Mouse (Mus musculus) frontal cortex, adult 2 months (tissue): ENCODE data around the gene 1700123K08Rik. TPM values are rescaled to one million over a fixed set of nuclear protein-coding genes. Genes with fewer than 3 reads are reported as not detected.
A peak's percentile ranks its signal among the peaks of the same experiment; 100 is the strongest.
"Not testable (repeated sequence)": the region's sequence is repeated elsewhere in the genome, so short reads cannot be mapped to it uniquely, and the experiment has no call there.

Source experiments
- DNase-seq, 2 experiments: peaks; one replicate each; pipeline ENCODE4 v3.0.0; 2022; ENCODE audit warnings: low spot score in 1 of 2; ENCODE audit errors: extremely low spot score in 1 of 2
- polyA plus RNA-seq: library from polyadenylated mRNA; depleted of rRNA; stranded (reverse); fragments of >200 nt; gene quantifications from 2 replicates; pipeline ENCODE4 v1.2.3, GENCODE M21; 2012; rRNA removed

Gene 1700123K08Rik
- 0.10 TPM in 1 of 2 replicates, not detected in the other for polyA plus RNA-seq

DNA sequence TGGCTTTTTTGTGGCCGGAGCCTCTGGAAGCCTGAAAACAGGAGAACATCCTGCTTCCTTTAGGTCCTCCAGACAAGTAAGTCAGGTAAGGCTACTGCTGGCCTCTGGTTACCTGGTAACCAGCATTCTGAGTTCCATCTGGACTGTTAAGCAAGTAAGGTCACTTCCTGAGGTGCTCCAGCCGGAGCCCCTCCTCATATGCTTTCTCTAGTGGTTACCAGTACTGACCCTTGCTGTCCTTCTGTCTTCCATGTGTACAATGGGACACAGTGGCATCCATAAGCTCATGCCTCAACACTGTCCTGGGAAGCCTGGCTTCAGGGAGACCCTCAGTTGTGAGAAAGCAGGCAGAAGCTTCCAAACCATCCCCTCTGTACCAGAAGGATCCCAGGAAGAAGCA is at the start of gene 1700123K08Rik:
TSS of gene 1700123K08Rik (minus strand) at position 101 of the 400 bp plus-strand sequence.
- DNase-seq: not testable (repeated sequence)

DNA sequence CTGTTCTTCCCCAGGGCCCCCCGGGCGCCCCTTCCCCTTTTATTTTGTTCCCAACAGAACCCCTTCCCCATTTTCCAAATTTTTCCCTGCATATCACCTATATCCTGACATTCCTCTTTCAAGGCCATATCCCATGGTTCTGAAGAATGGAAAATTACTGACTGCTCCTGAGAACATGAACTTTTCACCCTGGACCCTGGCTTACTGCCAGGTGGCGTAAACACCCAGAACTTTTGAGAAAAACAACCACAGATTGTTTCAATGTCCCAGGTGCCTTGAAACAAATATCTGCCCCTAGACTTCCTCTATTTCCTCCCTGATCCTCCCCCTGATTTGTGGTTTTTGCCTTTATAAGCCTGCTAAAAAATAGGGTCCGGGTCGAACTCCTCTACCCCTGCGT is 22.9 kb upstream of the 1700123K08Rik start:
- no peak for DNase-seq

DNA sequence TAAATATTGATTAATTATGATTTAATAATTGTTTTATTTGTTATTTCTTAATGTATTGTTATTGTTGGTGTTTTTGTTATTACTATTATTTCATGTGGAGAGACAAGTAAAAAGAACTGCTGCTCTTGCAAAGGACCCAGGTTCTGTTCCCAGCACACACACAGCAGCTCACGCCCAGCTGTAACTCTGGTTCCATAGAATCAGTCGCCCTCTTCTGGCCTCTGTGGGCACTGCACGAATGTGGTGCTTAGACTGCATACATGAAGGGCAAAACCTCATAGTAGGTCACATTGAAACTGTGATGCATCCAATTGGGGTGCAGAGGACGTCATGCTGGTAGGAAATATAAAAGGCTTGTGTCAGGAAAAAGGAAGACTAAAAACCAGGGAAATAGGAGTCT is 7.1 kb upstream of the 1700123K08Rik start:
- DNase-seq: peak in 1 of 2 experiments; percentile 2

DNA sequence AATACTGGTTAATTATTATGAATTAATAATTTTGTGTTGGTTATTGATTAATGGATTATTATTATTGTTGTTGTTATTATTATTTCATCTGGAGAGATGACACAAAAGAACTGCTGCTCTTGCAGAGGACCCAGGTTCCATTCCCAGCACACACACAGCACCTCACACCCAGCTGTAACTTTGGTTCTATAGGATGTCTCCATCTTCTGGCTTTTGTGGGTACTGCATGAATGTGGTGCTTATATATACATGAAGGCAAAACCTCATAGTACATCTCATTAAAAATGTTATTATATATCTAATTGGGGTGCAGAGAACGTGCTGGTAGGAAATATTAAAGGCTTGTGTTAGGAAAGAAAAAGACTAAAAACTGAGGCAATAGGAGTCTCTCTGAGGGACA is 11.8 kb downstream of the 1700123K08Rik start:
- no peak for DNase-seq

DNA sequence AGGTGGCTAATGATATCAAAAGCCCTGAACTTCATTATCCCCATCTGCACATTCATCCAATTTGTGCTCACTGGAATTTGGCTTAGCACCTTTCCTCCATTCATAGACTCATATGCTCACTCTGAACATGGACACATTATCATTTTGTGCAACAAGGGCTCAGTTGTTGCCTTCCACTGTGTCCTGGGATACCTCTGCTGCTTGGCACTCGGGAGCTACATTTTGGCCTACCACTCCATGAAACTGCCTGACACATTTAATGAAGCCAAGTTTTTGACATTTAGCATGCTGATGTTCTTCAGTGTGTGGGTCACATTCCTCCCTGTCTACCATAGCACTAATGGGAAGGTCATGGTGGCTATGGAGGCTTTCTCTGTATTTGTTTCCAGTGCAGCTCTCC is 32.0 kb downstream of the 1700123K08Rik start:
- DNase-seq: no peak

Other genes starting within 250 kb of the 1700123K08Rik start
- gene Pvrig, start 222.8 kb downstream of the 1700123K08Rik start, polyA plus RNA-seq: 0.14 and 0.19 TPM in 2 replicates
- gene Zfp157, start 123.2 kb downstream of the 1700123K08Rik start, polyA plus RNA-seq: 20.4 TPM in 2 replicates
- 23.4 and 23.9 TPM in 2 replicates for gene Zfp68, start 55.0 kb upstream of the 1700123K08Rik start, polyA plus RNA-seq
- 12.4 and 12.8 TPM in 2 replicates for gene A430033K04Rik, start 58.1 kb upstream of the 1700123K08Rik start, polyA plus RNA-seq
- gene Fam20c, start 189.8 kb upstream of the 1700123K08Rik start, polyA plus RNA-seq: 64.3 and 66.9 TPM in 2 replicates